Mouse (Mus musculus) left cerebral cortex, postnatal 14 days (tissue): ENCODE results near the gene 6430548M08Rik. TPM values are rescaled to one million over a fixed set of nuclear protein-coding genes. Genes with fewer than 3 reads are reported as not detected.

Source experiments
- DNase-seq, 2 experiments: peaks; one replicate each; pipeline ENCODE4 v3.0.0; 2021 to 2022; ENCODE audit warnings: low spot score in 2 of 2, mixed read lengths in 1 of 2
- intact Hi-C: fragments of 180-260 bp; cut with DNase I; formaldehyde crosslinking; loops from one replicate; pipeline ENCODE4 v1.15.1; 2025
- total RNA-seq, 2 experiments: library from RNA; stranded (reverse); gene quantifications; 2 replicates each; pipeline ENCODE4 v1.2.3; 2021

The 6430548M08Rik gene
- total RNA-seq, 2 experiments from 2014 or later, result 134 to 145 TPM

GRCm38 (mm10) chr8:120101068-120101972 lies 12.6 kb upstream of the 6430548M08Rik start, which contains the start of gene Zdhhc7:
TSS of gene Zdhhc7 (minus strand) at chr8:120101482.
- intact Hi-C loops, result no loop called here
- peak; percentile 84 to 86 for DNase-seq

- no peak for DNase-seq
- intact Hi-C loops, result no loop called here
These were observed 10.0 kb upstream of the 6430548M08Rik start for GRCm38 (mm10) chr8:120103916-120104315.

GRCm38 (mm10) chr8:120104721-120105272 lies 9.2 kb upstream of the 6430548M08Rik start:
- intact Hi-C loops, result no loop called here
- DNase-seq, result no peak

GRCm38 (mm10) chr8:120109149-120109548 lies 4.8 kb upstream of the 6430548M08Rik start:
- DNase-seq, result no peak
- intact Hi-C loops, result no loop called here

- intact Hi-C loops, result no loop called here
These were observed 3.0 kb upstream of the 6430548M08Rik start for GRCm38 (mm10) chr8:120110966-120111365.

GRCm38 (mm10) chr8:120111382-120111781 lies 2.6 kb upstream of the 6430548M08Rik start:
- no peak for DNase-seq
- intact Hi-C loops, result no loop called here

More at GRCm38 (mm10) chr8:120110966-120111365, 3.0 kb upstream of the 6430548M08Rik start:
- no peak for DNase-seq

GRCm38 (mm10) chr8:120112535-120112934 lies 1.4 kb upstream of the 6430548M08Rik start:
- DNase-seq, result no peak
- intact Hi-C loops, result no loop called here

- intact Hi-C loops, result no loop called here
- no peak for DNase-seq
These were observed 646 bp upstream of the 6430548M08Rik start for GRCm38 (mm10) chr8:120113306-120113705.

GRCm38 (mm10) chr8:120114315-120114841 lies 426 bp downstream of the 6430548M08Rik start:
- DNase-seq, result no peak
- intact Hi-C loops, result no loop called here

GRCm38 (mm10) chr8:120116600-120116999 lies 2.6 kb downstream of the 6430548M08Rik start:
- no peak for DNase-seq
- intact Hi-C loops, result no loop called here

GRCm38 (mm10) chr8:120118162-120118561 lies 4.2 kb downstream of the 6430548M08Rik start:
- intact Hi-C loops, result no loop called here
- DNase-seq, result no peak

GRCm38 (mm10) chr8:120118847-120119246 lies 4.9 kb downstream of the 6430548M08Rik start:
- intact Hi-C loops, result no loop called here
- DNase-seq, result peak in 1 of 2 experiments; percentile 60

- intact Hi-C loops, result no loop called here
- DNase-seq, result no peak
These were observed 5.5 kb downstream of the 6430548M08Rik start for GRCm38 (mm10) chr8:120119429-120119828.

GRCm38 (mm10) chr8:120119931-120120330 lies 6.0 kb downstream of the 6430548M08Rik start:
- intact Hi-C loops, result no loop called here
- peak in 1 of 2 experiments; percentile 60 for DNase-seq

- intact Hi-C loops, result no loop called here
- DNase-seq, result no peak
These were observed 7.0 kb downstream of the 6430548M08Rik start for GRCm38 (mm10) chr8:120120951-120121350.

- intact Hi-C loops, result no loop called here
- no peak for DNase-seq
These were observed 10.3 kb downstream of the 6430548M08Rik start for GRCm38 (mm10) chr8:120124261-120124660.

GRCm38 (mm10) chr8:120124836-120125389 lies 11.0 kb downstream of the 6430548M08Rik start:
- no peak for DNase-seq
- intact Hi-C loops, result no loop called here

- intact Hi-C loops, result no loop called here
- no peak for DNase-seq
These were observed 12.6 kb downstream of the 6430548M08Rik start for GRCm38 (mm10) chr8:120126357-120127161.

- intact Hi-C loops, result no loop called here
- no peak for DNase-seq
These were observed 15.6 kb downstream of the 6430548M08Rik start for GRCm38 (mm10) chr8:120129547-120129946.
